Mouse (Mus musculus): Measurements from ENCODE around the gene Taf1b. TPM values are rescaled to one million over a fixed set of nuclear protein-coding genes. Genes with fewer than 3 reads are reported as not detected.
"Not testable (repeated sequence)": the region's sequence is repeated elsewhere in the genome, so short reads cannot be mapped to it uniquely, and the experiment has no call there.

Taf1b gene
- polyA plus RNA-seq, 1 experiment from 2014 or later = 24.6 TPM

DNA sequence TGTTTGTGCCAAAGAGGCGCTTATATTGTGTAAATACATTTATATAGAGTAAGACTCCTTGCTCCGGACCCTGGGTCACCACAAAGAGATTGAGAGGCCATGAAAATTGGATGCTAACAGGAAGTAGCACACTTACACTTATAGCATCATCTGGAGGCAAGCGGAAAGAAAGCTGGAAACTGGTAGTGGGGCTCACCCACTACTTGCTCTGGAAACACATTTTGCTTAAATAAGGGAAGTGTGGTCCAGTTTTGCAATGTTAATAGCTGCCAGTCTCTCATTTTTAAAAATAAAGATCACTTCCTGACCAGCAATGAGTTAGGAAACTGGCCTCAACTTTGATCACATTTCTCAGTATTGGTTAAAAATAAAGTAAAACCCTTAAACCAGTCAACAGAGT is 5.7 kb upstream of the Taf1b start:
- not testable (repeated sequence) for ATAC-seq (replicated peaks; ENCODE audit: extremely low read depth, insufficient read depth, low FRiP score); H3K4me1 ChIP-seq (ENCODE audit: control insufficient read depth, insufficient read depth, low read length); H3K4me2 ChIP-seq (ENCODE audit: low read depth, low read length); H3K4me3 ChIP-seq (ENCODE audit: low read length); H3K9ac ChIP-seq (ENCODE audit: low read length); H3K27ac ChIP-seq (ENCODE audit: low read length); H3K9me3 ChIP-seq (replicated peaks; ENCODE audit: control insufficient read depth, low read length); H3K36me3 ChIP-seq (ENCODE audit: control insufficient read depth, insufficient read depth); H3K27me3 ChIP-seq (ENCODE audit: control insufficient read depth, insufficient read depth, low read length)
- WGBS = 78% methylated on average over 3 of the region's 3 CpGs

DNA sequence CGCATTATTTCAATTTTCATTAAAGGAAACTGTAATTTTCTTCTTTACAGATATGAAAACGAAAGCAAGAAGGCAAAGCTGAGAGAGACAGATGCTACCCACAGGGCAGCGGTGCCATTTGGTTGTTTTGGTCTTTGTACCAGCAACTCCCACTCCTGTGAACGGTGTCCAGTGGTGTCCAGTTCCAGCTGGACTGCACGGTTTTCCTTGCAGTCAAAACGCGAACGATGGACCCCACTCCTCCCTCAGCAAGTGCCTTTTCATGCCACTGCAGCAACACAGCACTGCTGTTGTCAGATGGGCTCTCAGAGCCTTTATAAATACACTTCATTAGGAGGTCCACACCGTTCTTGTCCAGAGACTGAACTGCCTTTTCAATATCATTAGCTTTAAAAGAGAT is 5.1 kb upstream of the Taf1b start:
- Histone ChIP-seq H3K9ac (ENCODE audit: low read length) (peak overlapping the region; percentile 43), H3K4me2 (ENCODE audit: low read depth, low read length) (peak overlapping the region; percentile 59), H3K27ac (ENCODE audit: low read length) (no peak overlapping the region), H3K9me3 (replicated peaks; ENCODE audit: control insufficient read depth, low read length) (no peaks in the 10 kb centered on the region), H3K4me3 (ENCODE audit: low read length) (peak overlapping the region; percentile 39), H3K36me3 (ENCODE audit: control insufficient read depth, insufficient read depth) (no peaks in the 10 kb centered on the region), H3K4me1 (ENCODE audit: control insufficient read depth, insufficient read depth, low read length) (0 out of 2 replicates have a peak, but pooled peaks cover under 1% of the 10 kb centered on the region), H3K27me3 (ENCODE audit: control insufficient read depth, insufficient read depth, low read length) (no peaks in the 10 kb centered on the region)
- no peak for ATAC-seq (replicated peaks; ENCODE audit: extremely low read depth, insufficient read depth, low FRiP score)
- 53% methylated on average over 9 of the region's 9 CpGs for WGBS

DNA sequence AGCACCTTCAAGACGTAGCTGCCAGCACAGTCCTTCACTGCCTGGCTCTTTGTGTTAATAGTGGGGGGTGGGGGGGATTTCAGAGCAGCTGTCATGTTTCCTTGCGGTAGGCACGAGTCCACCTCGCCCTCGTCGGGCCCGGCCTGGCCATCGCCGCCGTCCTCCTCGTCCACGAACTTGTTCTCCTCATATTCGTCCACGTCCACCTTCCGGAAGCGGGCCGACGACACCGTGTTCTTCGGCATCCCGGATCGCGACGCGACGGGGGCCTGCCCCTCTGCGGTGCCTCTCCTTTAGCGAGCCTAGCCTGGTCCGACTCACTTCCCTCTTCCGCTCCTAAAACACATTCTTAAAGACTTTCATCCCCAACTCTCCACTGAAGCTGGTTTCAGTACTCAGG is 4.7 kb upstream of the Taf1b start:
- 54% methylated on average over 30 of the region's 30 CpGs for WGBS
- ATAC-seq (replicated peaks; ENCODE audit: extremely low read depth, insufficient read depth, low FRiP score) = no peak
- Histone ChIP-seq H3K4me3 (ENCODE audit: low read length) (peak overlapping the region; percentile 39), H3K36me3 (ENCODE audit: control insufficient read depth, insufficient read depth) (no peaks in the 10 kb centered on the region), H3K27ac (ENCODE audit: low read length) (no peak overlapping the region), H3K9me3 (replicated peaks; ENCODE audit: control insufficient read depth, low read length) (no peaks in the 10 kb centered on the region), H3K4me2 (ENCODE audit: low read depth, low read length) (peak overlapping the region; percentile 59), H3K9ac (ENCODE audit: low read length) (peak overlapping the region; percentile 43), H3K4me1 (ENCODE audit: control insufficient read depth, insufficient read depth, low read length) (0 out of 2 replicates have a peak, but pooled peaks cover 3% of the 10 kb centered on the region), H3K27me3 (ENCODE audit: control insufficient read depth, insufficient read depth, low read length) (no peaks in the 10 kb centered on the region)

DNA sequence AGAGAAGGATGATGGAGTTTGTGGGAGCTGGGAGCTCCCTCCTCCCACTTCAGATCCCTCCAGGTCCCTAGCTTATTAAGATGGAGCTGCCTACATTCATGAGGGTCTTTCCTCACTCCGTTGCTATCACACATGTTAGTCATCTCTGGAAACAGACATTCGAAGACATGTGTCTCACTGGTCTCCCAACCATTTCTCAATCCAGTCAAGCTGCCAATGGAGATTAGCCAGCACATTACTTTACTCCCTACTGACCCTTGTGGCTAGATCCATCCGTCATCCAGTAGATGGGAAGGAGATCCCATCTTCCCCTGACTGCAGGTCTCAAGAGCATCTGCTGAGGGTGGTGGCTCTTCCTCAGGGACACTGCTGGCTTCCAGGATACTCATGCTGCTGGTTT is 3.4 kb upstream of the Taf1b start:
- H3K4me3 ChIP-seq (ENCODE audit: low read length) = not testable (repeated sequence)

DNA sequence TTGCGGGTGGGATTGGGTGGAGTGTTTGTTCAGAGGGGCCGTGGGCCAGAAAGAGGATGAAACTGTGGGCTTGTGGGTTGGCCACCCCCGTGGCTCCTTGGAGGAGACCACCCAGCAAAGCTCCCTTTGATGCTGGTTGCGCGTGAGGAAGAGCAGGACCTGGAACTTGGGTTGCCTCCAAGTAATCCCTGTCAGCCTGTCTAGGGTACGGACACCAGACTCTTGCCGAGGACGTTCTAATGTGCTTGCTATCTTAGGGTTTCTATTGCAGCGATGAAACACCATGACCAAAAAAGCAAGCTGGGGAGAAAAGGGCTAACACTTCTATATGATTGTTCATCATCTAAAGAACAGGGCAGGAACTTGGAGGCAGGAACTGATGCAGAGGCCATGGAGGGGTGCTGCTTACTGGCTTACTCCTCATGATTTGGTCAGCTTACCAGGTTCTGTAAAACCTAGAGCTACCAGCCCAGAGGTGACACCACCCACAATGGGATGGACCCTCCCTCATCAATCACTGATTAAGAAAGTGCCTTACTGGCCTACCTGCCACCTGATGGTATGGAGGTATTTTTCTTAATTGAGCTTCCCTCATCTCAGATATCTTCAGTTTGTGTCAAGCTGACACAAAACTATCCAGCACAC is 804 bp downstream of the Taf1b start:
- H3K4me1 ChIP-seq (ENCODE audit: control insufficient read depth, insufficient read depth, low read length); H3K27me3 ChIP-seq (ENCODE audit: control insufficient read depth, insufficient read depth, low read length); H3K36me3 ChIP-seq (ENCODE audit: control insufficient read depth, insufficient read depth); H3K9me3 ChIP-seq (replicated peaks; ENCODE audit: control insufficient read depth, low read length): not testable (repeated sequence)
- 1% methylated on average over 9 of the region's 9 CpGs for WGBS
- peak overlapping the region; percentile 85 for H3K9ac ChIP-seq (ENCODE audit: low read length)
- peak overlapping the region; percentile 86 for H3K27ac ChIP-seq (ENCODE audit: low read length)
- ATAC-seq (replicated peaks; ENCODE audit: extremely low read depth, insufficient read depth, low FRiP score) = peak; percentile 40
- peak overlapping the region; percentile 85 for H3K4me3 ChIP-seq (ENCODE audit: low read length)
- H3K4me2 ChIP-seq (ENCODE audit: low read depth, low read length) = peak overlapping the region; percentile 67

More for the DNA sequence above, 3.4 kb upstream of the Taf1b start:
- H3K4me2 ChIP-seq (ENCODE audit: low read depth, low read length); ATAC-seq (replicated peaks; ENCODE audit: extremely low read depth, insufficient read depth, low FRiP score); H3K9ac ChIP-seq (ENCODE audit: low read length); H3K27ac ChIP-seq (ENCODE audit: low read length); H3K4me1 ChIP-seq (ENCODE audit: control insufficient read depth, insufficient read depth, low read length); H3K36me3 ChIP-seq (ENCODE audit: control insufficient read depth, insufficient read depth); H3K9me3 ChIP-seq (replicated peaks; ENCODE audit: control insufficient read depth, low read length); H3K27me3 ChIP-seq (ENCODE audit: control insufficient read depth, insufficient read depth, low read length): not testable (repeated sequence)
- 72% methylated on average over 2 of the region's 3 CpGs for WGBS

DNA sequence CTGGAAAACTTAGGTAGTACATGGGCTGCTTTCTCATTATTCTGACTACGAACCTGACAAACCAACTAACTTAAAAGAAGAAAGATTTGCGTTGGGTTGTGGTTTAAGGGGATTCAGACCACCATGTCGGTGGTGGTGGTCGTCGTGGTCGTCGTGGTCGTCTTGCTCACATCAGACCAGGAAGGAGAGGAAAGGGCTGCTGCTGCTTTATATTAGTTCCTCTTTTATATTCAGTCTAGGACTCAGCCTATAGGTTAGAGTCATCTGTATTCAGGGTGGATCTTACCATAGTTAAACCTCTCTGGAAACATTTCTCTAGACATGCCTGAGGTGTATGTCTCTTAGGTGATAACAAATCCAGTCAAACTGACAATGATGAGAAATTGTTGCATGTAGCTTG is 19.0 kb downstream of the Taf1b start:
- no peak overlapping the region for H3K4me2 ChIP-seq (ENCODE audit: low read depth, low read length)
- no peaks in the 10 kb centered on the region for H3K9me3 ChIP-seq (replicated peaks; ENCODE audit: control insufficient read depth, low read length)
- no peaks in the 10 kb centered on the region for H3K4me1 ChIP-seq (ENCODE audit: control insufficient read depth, insufficient read depth, low read length)
- no peak overlapping the region for H3K4me3 ChIP-seq (ENCODE audit: low read length)
- no peak overlapping the region for H3K9ac ChIP-seq (ENCODE audit: low read length)
- H3K27ac ChIP-seq (ENCODE audit: low read length) = no peak overlapping the region
- peaks cover 22% of the 10 kb centered on the region for H3K36me3 ChIP-seq (ENCODE audit: control insufficient read depth, insufficient read depth)
- H3K27me3 ChIP-seq (ENCODE audit: control insufficient read depth, insufficient read depth, low read length) = no peaks in the 10 kb centered on the region
- WGBS = 83% methylated on average over 8 of the region's 8 CpGs
- no peak for ATAC-seq (replicated peaks; ENCODE audit: extremely low read depth, insufficient read depth, low FRiP score)

DNA sequence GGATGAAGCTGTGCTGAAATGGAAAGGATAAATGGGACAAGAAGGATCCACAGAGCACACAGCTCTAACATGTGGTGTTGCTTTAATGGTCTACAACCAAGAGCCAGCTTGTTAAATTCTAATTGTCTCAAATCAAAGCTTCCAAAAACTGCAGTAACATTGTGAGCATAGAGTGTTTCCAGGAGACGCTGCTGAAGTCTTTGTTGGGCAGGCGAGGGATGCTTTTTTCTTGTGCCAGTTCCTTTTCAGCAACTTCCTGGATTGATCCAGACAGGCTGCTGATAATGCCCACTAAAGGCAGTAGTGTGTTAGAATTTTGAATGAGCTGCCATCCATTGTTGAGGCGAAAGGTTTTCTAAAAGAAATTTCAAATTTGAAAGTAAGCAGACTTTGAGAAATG is 22.9 kb downstream of the Taf1b start:
- no peak overlapping the region for H3K27ac ChIP-seq (ENCODE audit: low read length)
- 66% methylated on average over 3 of the region's 3 CpGs for WGBS
- H3K4me3 ChIP-seq (ENCODE audit: low read length) = no peak overlapping the region
- no peak for ATAC-seq (replicated peaks; ENCODE audit: extremely low read depth, insufficient read depth, low FRiP score)
- no peak overlapping the region for H3K4me2 ChIP-seq (ENCODE audit: low read depth, low read length)
- no peaks in the 10 kb centered on the region for H3K4me1 ChIP-seq (ENCODE audit: control insufficient read depth, insufficient read depth, low read length)
- no peaks in the 10 kb centered on the region for H3K27me3 ChIP-seq (ENCODE audit: control insufficient read depth, insufficient read depth, low read length)
- H3K9ac ChIP-seq (ENCODE audit: low read length) = no peak overlapping the region
- H3K36me3 ChIP-seq (ENCODE audit: control insufficient read depth, insufficient read depth) = peaks cover 25% of the 10 kb centered on the region
- no peaks in the 10 kb centered on the region for H3K9me3 ChIP-seq (replicated peaks; ENCODE audit: control insufficient read depth, low read length)

DNA sequence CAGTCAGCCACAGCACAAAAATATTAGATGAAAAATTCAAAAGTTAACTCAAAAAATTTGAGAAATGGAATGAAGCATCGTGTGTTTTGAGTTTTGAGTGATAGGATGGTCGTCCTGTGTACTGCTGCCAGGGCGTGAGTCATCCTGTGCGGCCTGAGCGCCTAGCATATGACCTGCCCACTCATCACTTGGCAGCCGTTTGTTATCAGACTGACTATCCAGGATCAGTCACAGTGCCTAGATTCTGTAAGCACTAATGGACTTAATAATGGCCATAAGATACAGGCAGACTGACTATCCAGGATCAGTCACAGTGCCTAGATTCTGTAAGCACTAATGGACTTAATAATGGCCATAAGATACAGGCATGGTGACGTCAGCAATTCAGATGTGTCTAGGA is 26.9 kb downstream of the Taf1b start:
- not testable (repeated sequence) for H3K36me3 ChIP-seq (ENCODE audit: control insufficient read depth, insufficient read depth); H3K4me1 ChIP-seq (ENCODE audit: control insufficient read depth, insufficient read depth, low read length); H3K27ac ChIP-seq (ENCODE audit: low read length); H3K4me2 ChIP-seq (ENCODE audit: low read depth, low read length); H3K9me3 ChIP-seq (replicated peaks; ENCODE audit: control insufficient read depth, low read length); H3K27me3 ChIP-seq (ENCODE audit: control insufficient read depth, insufficient read depth, low read length); ATAC-seq (replicated peaks; ENCODE audit: extremely low read depth, insufficient read depth, low FRiP score); H3K4me3 ChIP-seq (ENCODE audit: low read length); H3K9ac ChIP-seq (ENCODE audit: low read length)
- WGBS = 60% methylated on average over 7 of the region's 7 CpGs

DNA sequence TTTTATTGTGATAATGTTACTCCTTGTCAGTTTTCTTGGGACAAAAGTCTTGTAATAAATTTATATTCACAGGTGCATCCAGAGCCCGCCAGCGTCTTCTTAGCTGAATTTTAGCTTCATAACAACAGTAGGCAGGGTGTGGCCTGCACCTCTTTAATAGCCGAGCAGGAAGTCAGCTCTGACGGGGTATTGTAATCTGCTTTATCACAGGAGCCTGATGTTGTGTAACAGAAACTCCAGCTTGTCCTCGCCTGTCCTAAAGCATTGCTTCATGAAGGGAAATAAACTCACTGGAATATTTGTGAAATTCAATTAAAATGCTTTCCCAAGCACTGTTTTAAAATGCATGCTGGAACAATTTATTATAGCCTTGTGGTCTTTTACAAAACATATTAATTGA is 38.2 kb downstream of the Taf1b start:
- no peak overlapping the region for H3K9ac ChIP-seq (ENCODE audit: low read length)
- no peaks in the 10 kb centered on the region for H3K4me1 ChIP-seq (ENCODE audit: control insufficient read depth, insufficient read depth, low read length)
- H3K27ac ChIP-seq (ENCODE audit: low read length) = no peak overlapping the region
- H3K4me2 ChIP-seq (ENCODE audit: low read depth, low read length) = no peak overlapping the region
- H3K36me3 ChIP-seq (ENCODE audit: control insufficient read depth, insufficient read depth) = peaks cover 11% of the 10 kb centered on the region; the same call in 1 of the 2 replicates
- 62% methylated on average over 5 of the region's 5 CpGs for WGBS
- 0 out of 2 replicates have a peak, but pooled peaks cover 2% of the 10 kb centered on the region for H3K9me3 ChIP-seq (replicated peaks; ENCODE audit: control insufficient read depth, low read length)
- H3K27me3 ChIP-seq (ENCODE audit: control insufficient read depth, insufficient read depth, low read length) = no peaks in the 10 kb centered on the region
- no peak overlapping the region for H3K4me3 ChIP-seq (ENCODE audit: low read length)
- ATAC-seq (replicated peaks; ENCODE audit: extremely low read depth, insufficient read depth, low FRiP score) = no peak

Measured in heart, embryonic 16.5 days (tissue).